Mouse (Mus musculus): ENCODE measurements around the gene Nutm2.

- no peak for TF ChIP-seq NELFE (IDR thresholded peaks at IDR 0.05; ENCODE audit: low read depth, low read length)
- TF ChIP-seq CTCF (conservative IDR thresholded peaks at IDR 0.05 in 1 of 2, IDR thresholded peaks at IDR 0.05 in 1 of 2; ENCODE audit: low read depth in 2 of 2, low read length in 2 of 2) = no peak
- no peak for TF ChIP-seq POLR2A (IDR thresholded peaks at IDR 0.05; ENCODE audit: low read depth, low read length)
- no peak for TF ChIP-seq CHD2 (IDR thresholded peaks at IDR 0.05; ENCODE audit: low read length)
- TF ChIP-seq IRF4 (IDR thresholded peaks at IDR 0.05; ENCODE audit: low read depth, low read length) = no peak
These were observed 48.7 kb upstream of the Nutm2 start for GRCm38 (mm10) chr13:50418421-50418820.
